Mouse (Mus musculus) kidney, postnatal 10 days (tissue): ENCODE data around the gene Uroc1.

Source experiments
- DNase-seq: peaks from one replicate; pipeline ENCODE4 v3.0.0; 2021; ENCODE audit warnings: mixed read lengths

Gene Uroc1

DNA sequence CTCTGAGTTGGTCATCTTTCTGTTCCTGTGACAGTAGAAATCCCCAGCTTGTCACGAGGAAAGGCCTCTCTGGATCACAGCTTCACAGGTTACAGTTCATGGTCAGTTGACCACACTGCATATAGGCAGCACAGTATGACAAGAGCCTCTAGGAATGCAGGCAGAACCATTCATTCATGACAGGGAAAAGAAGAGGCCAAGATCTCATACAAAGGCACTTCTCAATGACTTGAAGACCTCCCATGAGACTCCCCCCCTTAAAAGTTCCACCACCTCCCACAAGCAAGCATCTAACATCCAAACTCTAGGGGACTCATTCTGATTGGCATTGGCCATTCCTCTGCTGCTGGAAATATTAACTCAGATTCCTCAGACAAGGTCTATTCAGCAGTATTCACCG is 26.4 kb downstream of the Uroc1 start:
- DNase-seq = no peak

DNA sequence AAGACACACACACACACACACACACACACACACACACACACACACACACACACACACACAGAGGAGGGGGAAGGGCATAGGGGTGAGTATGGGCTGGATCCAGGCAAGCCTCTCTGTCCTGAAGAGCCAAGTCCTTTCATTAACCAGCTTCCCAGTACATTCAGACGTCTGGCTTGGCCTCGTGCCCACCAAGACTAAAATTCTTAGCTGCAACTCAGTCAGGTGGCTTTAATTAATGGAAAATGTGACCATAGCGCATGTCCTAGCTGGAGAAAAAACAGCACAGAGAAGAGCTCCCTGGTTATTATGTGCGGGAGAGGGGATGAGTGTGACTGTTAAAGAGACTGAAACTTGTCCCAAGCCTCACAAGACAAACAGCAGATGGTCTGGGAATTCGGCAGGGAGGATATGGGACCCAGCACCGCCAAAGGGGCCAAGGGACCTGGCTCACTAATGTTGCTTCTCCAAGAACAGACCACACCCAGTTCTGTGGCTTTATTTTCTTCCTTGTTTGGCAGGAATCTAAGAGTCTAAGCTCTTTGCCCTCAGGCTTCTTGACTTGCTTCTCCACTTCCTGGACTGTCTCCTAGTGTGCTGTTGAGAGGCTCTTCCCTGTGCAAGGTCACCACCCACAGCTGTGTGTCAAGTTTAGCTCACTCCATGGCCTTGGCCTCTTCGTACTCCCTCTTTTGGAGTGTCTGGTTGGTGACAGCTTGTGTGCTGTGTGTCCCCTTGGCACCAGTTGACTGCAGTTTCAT is 27.1 kb downstream of the Uroc1 start:
- peak; percentile 77 for DNase-seq

DNA sequence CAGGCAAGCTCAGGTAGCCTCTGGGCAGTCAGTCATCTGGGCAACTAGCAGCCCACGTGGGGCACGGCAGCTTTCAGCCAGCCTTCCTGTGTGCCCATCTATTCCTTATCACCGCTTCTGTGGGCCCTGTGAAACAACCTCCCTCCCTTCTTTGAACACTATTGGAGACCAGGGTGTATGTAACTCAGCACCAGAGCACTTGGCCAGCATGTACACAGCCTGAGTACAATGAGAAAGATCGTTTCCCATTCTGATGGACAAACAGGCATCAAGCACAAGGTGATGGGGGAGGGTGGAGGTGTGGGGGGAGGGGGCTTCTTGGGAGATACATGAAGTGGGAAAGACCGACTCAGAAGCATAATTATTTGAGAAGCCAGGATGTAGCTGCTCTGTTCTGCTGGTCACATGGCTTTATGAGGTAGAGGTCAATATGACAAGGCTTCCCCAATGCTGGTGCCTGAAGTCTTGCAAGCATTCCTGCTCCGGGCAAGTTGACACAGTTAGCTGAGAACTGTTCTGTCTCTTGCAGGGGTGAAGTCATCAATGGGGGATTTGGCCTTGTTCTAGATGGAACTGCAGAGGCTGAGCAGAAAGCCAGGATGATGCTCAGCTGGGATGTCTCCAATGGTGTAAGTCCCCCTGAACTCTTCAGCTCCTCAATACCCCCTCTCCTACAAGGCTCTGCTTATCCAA is 28.0 kb downstream of the Uroc1 start:
- no peak for DNase-seq

DNA sequence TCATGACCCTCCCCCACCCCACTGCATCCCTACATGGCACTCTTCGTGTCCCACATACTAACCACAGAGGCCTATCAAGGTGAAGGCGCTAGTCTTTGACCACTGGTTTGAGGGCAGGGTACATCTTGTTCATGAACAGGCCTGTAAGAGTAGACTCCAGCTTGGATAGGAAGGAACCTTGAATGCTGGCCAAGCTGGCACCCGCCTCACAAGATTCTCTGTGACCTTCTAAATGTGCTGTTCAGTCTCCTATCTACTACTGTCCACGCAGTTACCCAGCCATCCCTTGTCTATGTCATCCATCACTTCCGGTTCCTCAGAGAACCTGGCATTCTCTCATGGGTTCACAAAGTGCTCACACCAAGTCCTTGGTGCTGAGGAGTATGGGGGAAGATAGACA is 30.2 kb downstream of the Uroc1 start:
- no peak for DNase-seq

DNA sequence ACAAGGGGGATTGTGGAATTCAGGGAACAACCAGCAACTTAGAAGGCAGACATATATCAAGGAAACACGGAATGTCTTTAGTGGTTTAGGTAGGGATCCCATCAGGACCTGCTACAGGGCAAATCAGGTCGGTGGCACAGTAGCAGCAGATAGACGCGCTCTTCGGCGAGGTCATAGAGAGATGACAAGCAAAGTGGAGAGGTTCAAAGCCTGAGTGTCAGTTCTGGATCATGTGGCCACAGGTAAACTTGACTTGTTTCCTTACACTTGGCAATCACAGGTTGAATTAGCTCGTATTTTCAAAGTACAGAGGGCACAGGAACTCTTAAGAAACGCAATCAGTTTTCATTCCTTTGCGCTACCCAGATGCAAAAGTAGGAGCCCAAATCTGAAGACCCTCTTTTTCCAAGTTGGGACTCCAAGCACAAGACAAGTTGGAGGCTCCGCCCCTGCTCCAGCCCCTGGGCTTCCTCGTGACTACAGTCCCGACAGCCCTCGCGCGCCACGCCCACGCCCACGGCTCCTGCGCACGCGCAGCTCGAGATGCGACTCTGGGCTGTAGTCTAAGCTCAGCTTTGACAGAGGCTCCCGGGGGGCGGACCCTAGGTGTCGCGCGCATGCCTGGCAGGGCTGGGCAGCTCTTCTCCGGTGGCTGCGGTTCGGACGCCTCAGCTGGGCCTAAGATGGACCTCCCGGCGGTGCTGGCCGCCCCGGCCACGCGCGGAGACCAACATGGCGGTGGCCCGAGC is 36.1 kb downstream of the Uroc1 start, which contains the start of gene Zxdc:
Zxdc (plus strand) TSS at position 517 of the 749 bp plus-strand sequence.
- DNase-seq = peak; percentile 100

DNA sequence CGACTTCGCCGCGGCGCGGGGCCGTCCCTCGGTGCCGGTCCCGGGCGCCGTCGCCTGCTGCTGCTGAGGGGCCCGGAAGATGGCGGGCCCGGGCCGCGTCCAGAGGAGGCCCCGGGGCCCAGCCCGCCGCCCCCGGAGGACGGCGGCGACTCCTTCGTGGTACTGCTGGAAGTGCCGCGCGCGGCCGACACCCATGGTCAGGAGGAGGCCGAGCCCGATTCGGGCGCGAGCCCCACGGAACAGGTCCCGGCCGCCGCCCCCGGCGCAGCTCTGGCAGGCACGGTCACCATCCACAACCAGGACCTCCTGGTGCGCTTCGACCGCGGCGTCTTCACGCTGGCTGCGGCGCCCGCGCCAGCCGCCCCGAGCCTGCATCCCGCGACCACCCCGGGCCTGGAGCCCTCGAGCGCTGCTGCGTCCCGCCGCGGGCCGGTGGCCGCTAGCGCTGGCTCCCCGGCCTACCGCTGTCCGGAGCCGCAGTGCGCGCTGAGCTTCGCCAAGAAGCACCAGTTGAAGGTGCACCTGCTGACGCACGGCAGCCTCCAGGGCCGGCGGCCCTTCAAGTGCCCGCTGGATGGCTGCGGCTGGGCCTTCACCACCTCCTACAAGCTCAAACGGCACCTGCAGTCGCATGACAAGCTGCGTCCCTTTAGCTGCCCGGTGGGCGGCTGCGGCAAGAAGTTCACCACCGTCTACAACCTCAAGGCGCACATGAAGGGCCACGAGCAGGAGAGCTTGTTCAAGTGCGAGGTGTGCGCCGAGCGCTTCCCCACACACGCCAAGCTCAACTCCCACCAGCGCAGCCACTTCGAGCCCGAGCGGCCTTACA is 36.9 kb downstream of the Uroc1 start:
- DNase-seq = peak; percentile 57

DNA sequence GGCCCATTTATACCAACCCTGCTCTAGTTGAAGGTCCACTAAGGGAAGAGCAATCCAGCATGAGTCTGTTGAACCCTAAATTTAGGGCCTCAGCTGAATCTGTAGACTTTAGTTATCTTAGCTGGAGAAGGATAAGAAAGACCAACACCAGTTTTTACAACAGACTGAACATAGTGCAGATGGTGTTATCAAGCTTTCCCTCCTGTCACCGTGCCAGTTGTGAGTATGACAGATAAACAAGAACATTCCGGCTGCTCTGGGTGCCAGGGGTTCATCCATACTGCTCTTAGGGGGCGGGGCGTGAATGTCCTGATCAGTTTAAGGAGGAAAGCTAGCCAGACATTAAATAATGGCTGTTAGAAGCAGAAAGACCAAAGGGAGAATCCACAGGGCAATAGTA is 41.6 kb downstream of the Uroc1 start:
- peak; percentile 74 for DNase-seq

DNA sequence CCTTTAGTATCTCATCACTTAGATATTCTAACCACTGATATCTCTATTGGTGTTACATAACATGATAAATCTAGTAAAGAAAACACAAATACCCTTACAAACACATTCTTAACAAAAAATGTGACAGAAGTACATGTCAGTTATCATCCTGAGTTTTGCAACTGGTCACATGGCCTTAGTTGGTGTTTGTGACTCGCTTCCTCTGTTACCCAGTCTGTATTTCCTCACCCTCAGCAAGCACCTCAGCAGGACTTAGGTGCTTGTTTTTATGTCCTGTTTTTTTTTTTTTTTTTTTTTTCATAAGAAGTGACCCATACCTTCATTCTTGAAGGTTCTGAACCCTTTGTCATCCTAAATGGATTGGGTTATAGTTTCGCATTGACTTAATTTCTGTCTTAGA is 44.6 kb downstream of the Uroc1 start:
- DNase-seq = no peak

DNA sequence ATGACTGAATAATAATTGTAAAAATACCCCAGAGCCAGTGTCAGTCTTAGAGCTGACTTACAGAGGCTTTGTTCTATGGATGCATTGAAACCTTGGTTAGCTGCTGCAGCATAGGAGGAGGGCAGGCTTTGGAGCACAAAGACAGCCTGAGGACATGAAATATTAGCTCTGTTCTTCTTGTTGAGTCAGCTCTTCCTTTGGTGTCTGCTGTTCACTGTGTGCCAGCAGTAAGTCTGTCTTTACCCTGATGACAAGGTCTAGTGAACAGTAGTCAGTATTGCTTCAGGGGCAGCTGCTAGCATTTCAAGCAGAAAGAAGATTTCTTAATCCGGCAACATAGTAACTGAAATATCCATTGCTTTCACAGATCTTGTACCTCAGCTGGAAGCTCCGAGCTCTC is 48.4 kb downstream of the Uroc1 start:
- DNase-seq = no peak

DNA sequence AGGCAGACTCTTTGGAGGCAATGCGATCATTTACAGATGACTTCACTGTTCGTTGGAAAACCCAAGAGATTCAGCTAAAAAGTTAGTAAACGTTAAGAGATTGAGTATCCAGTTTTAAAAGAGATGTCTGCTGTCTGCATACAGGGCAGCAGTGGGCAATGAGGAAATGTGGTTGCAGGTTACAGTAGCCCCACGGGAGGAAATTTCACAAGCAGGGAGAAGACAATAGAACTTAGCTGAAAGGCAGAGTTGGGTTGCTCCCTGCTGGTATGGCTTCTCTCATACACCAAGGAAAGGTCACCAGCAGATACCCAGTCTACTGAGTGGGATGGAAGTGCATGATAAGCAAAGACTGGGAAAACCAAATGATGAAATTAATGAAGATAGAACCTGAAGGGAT is 57.5 kb downstream of the Uroc1 start:
- no peak for DNase-seq

DNA sequence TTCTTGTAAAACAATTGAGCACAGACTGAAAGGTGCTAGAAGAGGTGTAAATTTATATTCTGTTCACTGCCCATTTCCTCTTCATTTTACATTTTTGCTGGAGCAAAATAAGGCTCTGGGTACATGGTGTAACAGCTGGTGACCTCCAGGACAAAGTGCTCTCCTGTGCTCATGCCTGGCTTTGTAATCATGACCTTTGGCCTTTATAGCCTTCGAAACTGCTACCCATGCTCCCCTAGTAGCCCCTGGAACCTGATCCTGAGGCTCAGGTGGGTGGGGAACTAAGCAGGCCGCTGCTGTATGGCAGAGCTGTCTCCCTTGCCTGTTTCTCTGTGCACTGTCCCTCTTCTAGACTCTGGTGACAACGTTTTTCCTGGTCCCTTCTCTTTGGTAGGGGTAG is 60.9 kb downstream of the Uroc1 start:
- DNase-seq = no peak

DNA sequence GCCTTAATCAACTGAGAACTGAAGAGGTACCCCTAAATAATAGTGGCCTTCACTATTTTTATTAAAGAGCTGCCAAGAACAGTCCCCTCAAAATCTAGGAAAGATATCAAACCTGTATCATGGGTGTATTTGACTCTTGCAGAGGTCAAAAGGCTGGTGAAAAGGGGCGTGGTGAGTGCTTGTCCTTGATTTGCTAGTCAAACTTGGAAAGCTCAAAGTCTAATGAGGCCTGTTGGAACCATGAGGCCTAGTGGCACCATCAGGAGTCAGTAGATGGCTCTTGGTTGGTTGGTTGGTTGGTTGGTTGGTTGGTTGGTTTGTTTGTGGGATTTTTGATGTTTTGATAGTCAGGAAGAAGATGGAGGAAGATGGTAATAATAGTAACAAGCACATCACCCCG is 62.7 kb downstream of the Uroc1 start:
- no peak for DNase-seq

DNA sequence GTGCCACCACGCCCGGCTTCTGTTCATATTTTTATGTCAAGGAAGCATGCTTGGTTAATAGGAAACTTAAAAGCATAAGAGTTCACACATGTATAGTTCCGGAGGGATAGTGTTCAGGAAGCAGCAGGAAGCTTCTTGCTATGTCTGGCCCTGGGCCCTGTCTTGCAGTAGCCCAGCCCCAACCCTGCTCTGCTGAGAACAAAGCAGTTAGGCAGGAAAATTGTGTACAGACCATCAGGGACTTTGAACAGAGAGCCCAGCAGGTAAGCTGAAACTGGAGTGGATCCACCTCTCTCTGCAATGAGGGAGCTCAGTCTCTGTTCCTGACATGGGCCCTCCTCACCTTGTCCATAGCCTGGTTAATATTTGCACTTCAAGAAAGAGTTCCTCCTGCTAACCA is 64.2 kb downstream of the Uroc1 start:
- no peak for DNase-seq

DNA sequence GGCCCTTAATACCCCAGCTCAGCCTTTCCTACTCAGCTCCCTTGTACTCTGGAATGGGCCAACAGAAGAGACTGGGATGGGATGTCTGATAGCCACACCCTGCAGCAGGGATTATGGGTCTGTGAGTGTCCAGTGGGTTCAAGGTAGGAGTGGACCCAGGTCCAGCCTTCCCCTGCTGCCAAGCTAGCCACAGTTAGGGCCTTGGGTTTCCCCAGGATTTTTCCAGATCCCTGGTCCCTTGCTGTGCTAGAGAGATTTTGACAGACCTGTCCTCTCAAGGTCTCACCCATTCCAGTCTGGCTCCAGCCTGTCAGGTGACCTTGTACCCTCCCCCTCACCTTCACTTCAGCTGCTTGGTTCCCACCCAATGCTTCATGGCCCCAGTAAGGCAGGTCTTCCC is 75.5 kb downstream of the Uroc1 start:
- no peak for DNase-seq

DNA sequence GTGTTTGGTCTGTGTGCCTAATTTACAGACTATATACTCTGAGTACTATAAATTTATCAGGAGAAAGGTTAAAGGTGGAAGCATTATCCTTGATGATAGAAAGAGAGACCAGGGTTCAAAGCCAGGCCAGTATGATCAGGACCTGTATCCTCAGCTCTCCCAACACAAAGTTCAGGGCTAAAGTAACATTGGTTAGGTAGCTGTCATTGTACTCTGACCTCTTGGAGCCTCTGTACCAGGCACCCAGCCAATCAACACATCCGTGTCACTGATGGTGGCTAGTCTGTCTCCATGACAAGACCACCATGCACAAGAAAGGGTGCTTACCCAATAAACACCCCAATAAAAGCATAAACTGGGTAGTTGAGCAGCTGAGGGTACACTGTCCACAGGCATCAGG is 77.9 kb downstream of the Uroc1 start:
- DNase-seq = no peak

DNA sequence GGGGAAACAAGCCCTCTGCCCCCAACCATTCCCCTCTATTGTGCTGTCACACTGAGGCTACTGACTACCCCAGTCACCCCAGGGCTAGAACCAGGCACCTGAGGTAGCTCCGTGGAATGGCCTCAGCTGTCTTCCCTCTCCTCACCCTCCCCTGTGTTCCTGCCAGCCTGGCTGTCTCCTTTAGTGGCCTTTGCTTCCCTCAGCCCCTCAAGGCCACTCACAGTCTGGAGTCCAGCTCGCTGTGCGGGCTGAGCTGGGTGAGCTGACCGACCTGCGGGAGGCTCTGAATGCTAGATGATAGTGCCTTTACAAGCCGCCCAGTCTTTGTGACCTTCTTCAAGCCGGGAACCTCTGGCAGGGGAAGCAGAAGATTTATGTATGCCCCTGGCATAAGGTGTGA is 78.8 kb downstream of the Uroc1 start:
- no peak for DNase-seq
